Mouse (Mus musculus): Measurements from ENCODE around the gene Clic1. TPM values are rescaled to one million over a fixed set of nuclear protein-coding genes. Genes with fewer than 3 reads are reported as not detected.

Gene Clic1
- polyA plus RNA-seq, 1 experiment from 2014 or later, result 351 TPM

GRCm38 (mm10) chr17:35100196-35100765 is 50.5 kb downstream of the Clic1 start:
- Histone ChIP-seq H3K36me3 (peaks cover 86% of the 10 kb centered on the region), H3K4me3 (no peak overlapping the region), H3K9me3 (no peaks in the 10 kb centered on the region), H3K27me3 (replicated peaks) (no peaks in the 10 kb centered on the region), H3K9ac (0 out of 2 replicates have a peak overlapping the region, but pooled peaks have one; percentile 19), H3K4me2 (no peak overlapping the region), H3K27ac (replicated peaks) (no peak overlapping the region), H3K4me1 (peaks cover 21% of the 10 kb centered on the region)
- ATAC-seq (ENCODE audit: extremely low read depth, insufficient number of reproducible peaks, low FRiP score, low TSS enrichment), result no peak
- 51% methylated on average over 10 of the region's 10 CpGs for WGBS

GRCm38 (mm10) chr17:35101161-35101560 is 51.4 kb downstream of the Clic1 start:
- no peak for ATAC-seq (ENCODE audit: extremely low read depth, insufficient number of reproducible peaks, low FRiP score, low TSS enrichment)
- peaks cover 77% of the 10 kb centered on the region for H3K36me3 ChIP-seq
- 0 out of 2 replicates have a peak overlapping the region, but pooled peaks have one; percentile 13 for H3K27ac ChIP-seq (replicated peaks)
- H3K4me3 ChIP-seq, result no peak overlapping the region
- H3K4me2 ChIP-seq, result no peak overlapping the region
- no peak overlapping the region for H3K9ac ChIP-seq
- WGBS, result 83% methylated on average over 11 of the region's 11 CpGs
- peaks cover 28% of the 10 kb centered on the region for H3K4me1 ChIP-seq
- H3K9me3 ChIP-seq, result no peaks in the 10 kb centered on the region
- no peaks in the 10 kb centered on the region for H3K27me3 ChIP-seq (replicated peaks)

GRCm38 (mm10) chr17:35102299-35102698 is 52.5 kb downstream of the Clic1 start:
- Histone ChIP-seq H3K36me3 (peaks cover 66% of the 10 kb centered on the region), H3K9me3 (no peaks in the 10 kb centered on the region), H3K4me1 (peaks cover 30% of the 10 kb centered on the region), H3K4me3 (no peak overlapping the region), H3K4me2 (no peak overlapping the region), H3K27me3 (replicated peaks) (no peaks in the 10 kb centered on the region), H3K27ac (replicated peaks) (peak overlapping the region; percentile 13; the same call in 1 of the 2 replicates), H3K9ac (peak overlapping the region; percentile 29)
- ATAC-seq (ENCODE audit: extremely low read depth, insufficient number of reproducible peaks, low FRiP score, low TSS enrichment), result no peak
- WGBS, result 72% methylated on average over 8 of the region's 8 CpGs

- Histone ChIP-seq H3K4me3 (no peak overlapping the region), H3K4me2 (no peak overlapping the region), H3K27me3 (replicated peaks) (no peaks in the 10 kb centered on the region), H3K36me3 (peaks cover 56% of the 10 kb centered on the region), H3K9ac (peak overlapping the region; percentile 50; the same call in 1 of the 2 replicates), H3K9me3 (no peaks in the 10 kb centered on the region), H3K4me1 (peaks cover 30% of the 10 kb centered on the region), H3K27ac (replicated peaks) (peak overlapping the region; percentile 42)
- ATAC-seq (ENCODE audit: extremely low read depth, insufficient number of reproducible peaks, low FRiP score, low TSS enrichment), result no peak
- WGBS, result 41% methylated on average over 6 of the region's 6 CpGs
Measured at GRCm38 (mm10) chr17:35103221-35103690, 53.5 kb downstream of the Clic1 start.

GRCm38 (mm10) chr17:35104079-35104478 is 54.3 kb downstream of the Clic1 start:
- Histone ChIP-seq H3K27ac (replicated peaks) (no peak overlapping the region), H3K9me3 (no peaks in the 10 kb centered on the region), H3K9ac (no peak overlapping the region), H3K4me3 (no peak overlapping the region), H3K27me3 (replicated peaks) (no peaks in the 10 kb centered on the region), H3K36me3 (peaks cover 48% of the 10 kb centered on the region), H3K4me1 (peaks cover 30% of the 10 kb centered on the region), H3K4me2 (no peak overlapping the region)
- ATAC-seq (ENCODE audit: extremely low read depth, insufficient number of reproducible peaks, low FRiP score, low TSS enrichment), result no peak
- WGBS, result 79% methylated on average over 7 of the region's 7 CpGs

- WGBS, result 48% methylated on average over 6 of the region's 6 CpGs
- H3K27ac ChIP-seq (replicated peaks), result no peak overlapping the region
- peaks cover 30% of the 10 kb centered on the region for H3K4me1 ChIP-seq
- H3K9ac ChIP-seq, result peak overlapping the region; percentile 50; the same call in 1 of the 2 replicates
- peaks cover 41% of the 10 kb centered on the region for H3K36me3 ChIP-seq
- H3K4me2 ChIP-seq, result no peak overlapping the region
- ATAC-seq (ENCODE audit: extremely low read depth, insufficient number of reproducible peaks, low FRiP score, low TSS enrichment), result no peak
- H3K9me3 ChIP-seq, result no peaks in the 10 kb centered on the region
- no peak overlapping the region for H3K4me3 ChIP-seq
- H3K27me3 ChIP-seq (replicated peaks), result no peaks in the 10 kb centered on the region
Measured at GRCm38 (mm10) chr17:35104754-35105153, 55.0 kb downstream of the Clic1 start.

- peak overlapping the region; percentile 33 for H3K4me2 ChIP-seq
- no peak overlapping the region for H3K27ac ChIP-seq (replicated peaks)
- H3K4me3 ChIP-seq, result no peak overlapping the region
- peaks cover 30% of the 10 kb centered on the region for H3K4me1 ChIP-seq
- 29% methylated on average over 13 of the region's 13 CpGs for WGBS
- no peak for ATAC-seq (ENCODE audit: extremely low read depth, insufficient number of reproducible peaks, low FRiP score, low TSS enrichment)
- H3K9ac ChIP-seq, result peak overlapping the region; percentile 56
- peaks cover 30% of the 10 kb centered on the region for H3K36me3 ChIP-seq
- H3K27me3 ChIP-seq (replicated peaks), result no peaks in the 10 kb centered on the region
- H3K9me3 ChIP-seq, result no peaks in the 10 kb centered on the region
Measured at GRCm38 (mm10) chr17:35105740-35106389, 56.1 kb downstream of the Clic1 start.

- no peak for ATAC-seq (ENCODE audit: extremely low read depth, insufficient number of reproducible peaks, low FRiP score, low TSS enrichment)
- no peaks in the 10 kb centered on the region for H3K27me3 ChIP-seq (replicated peaks)
- H3K4me3 ChIP-seq, result no peak overlapping the region
- no peak overlapping the region for H3K27ac ChIP-seq (replicated peaks)
- no peak overlapping the region for H3K4me2 ChIP-seq
- H3K36me3 ChIP-seq, result peaks cover 24% of the 10 kb centered on the region
- no peaks in the 10 kb centered on the region for H3K9me3 ChIP-seq
- WGBS, result 52% methylated on average over 3 of the region's 3 CpGs
- peaks cover 28% of the 10 kb centered on the region for H3K4me1 ChIP-seq
- H3K9ac ChIP-seq, result peak overlapping the region; percentile 56; the same call in 1 of the 2 replicates
Measured at GRCm38 (mm10) chr17:35106522-35106921, 56.8 kb downstream of the Clic1 start.

- H3K36me3 ChIP-seq, result peaks cover 8% of the 10 kb centered on the region
- WGBS, result 78% methylated on average over 6 of the region's 6 CpGs
- no peak within 1 kb of the TSS for H3K9ac ChIP-seq
- no peaks in the 10 kb centered on the region; the same call in 1 of the 2 replicates for H3K27me3 ChIP-seq (replicated peaks)
- H3K4me2 ChIP-seq, result no peak within 1 kb of the TSS
- no peak within 1 kb of the TSS for H3K27ac ChIP-seq (replicated peaks)
- no peak within 1 kb of the TSS for H3K4me3 ChIP-seq
- no peaks in the 10 kb centered on the region for H3K9me3 ChIP-seq
- peaks cover 14% of the 10 kb centered on the region for H3K4me1 ChIP-seq
- no peak for ATAC-seq (ENCODE audit: extremely low read depth, insufficient number of reproducible peaks, low FRiP score, low TSS enrichment)
Measured at GRCm38 (mm10) chr17:35108097-35108496, 58.3 kb downstream of the Clic1 start, which contains the start of gene Ly6g5c. Ly6g5c (plus strand) TSS chr17:35108279.

Measured in heart, embryonic 13.5 days (tissue).